Mouse (Mus musculus) right cerebral cortex, adult 2 months (tissue): Measurements from ENCODE around the gene Fzd2.
A peak's percentile ranks its signal among the peaks of the same experiment; 100 is the strongest.
"Not testable (repeated sequence)": the region's sequence is repeated elsewhere in the genome, so short reads cannot be mapped to it uniquely, and the experiment has no call there.

Experiments used
- DNase-seq, 2 experiments: peaks; one replicate each; pipeline ENCODE4 v3.0.0; 2021 to 2022; ENCODE audit warnings: low spot score in 2 of 2

Fzd2 gene

DNA sequence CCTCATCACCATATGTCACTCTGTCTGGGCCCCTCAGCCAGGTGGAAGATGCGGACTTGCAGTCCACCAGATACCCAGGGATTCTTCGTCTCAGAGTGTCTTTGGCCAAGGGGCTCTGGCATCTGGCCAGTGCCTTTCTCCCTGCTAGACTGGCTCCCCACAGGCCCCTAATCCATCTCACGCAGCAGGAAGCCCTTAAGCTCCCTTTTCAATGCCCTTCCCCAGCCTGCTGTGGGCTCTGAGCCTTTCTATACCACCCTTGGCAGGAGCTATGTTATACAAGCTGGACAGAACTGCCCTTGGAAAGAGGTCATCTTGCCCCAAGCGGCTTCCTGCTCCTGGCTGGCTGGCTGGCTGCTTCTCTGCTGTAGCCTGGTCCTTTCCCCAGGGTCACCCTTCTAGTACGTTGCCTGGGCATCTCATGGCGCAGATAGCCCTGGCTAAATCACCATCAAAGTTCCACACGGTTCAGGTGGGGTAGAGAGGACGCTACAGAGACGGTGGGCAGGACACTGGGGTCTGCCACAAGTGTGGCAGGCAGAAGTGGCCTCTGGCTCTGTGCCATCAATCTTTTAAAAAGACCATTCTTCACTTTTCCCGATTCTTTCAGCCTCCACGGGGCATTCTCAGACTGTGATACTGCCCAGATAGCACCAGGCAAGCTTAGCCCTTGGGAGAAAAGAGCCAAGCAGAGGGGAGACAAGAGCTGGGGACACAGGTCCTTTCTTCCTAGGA lies 22.7 kb upstream of the Fzd2 start:
- no peak for DNase-seq

DNA sequence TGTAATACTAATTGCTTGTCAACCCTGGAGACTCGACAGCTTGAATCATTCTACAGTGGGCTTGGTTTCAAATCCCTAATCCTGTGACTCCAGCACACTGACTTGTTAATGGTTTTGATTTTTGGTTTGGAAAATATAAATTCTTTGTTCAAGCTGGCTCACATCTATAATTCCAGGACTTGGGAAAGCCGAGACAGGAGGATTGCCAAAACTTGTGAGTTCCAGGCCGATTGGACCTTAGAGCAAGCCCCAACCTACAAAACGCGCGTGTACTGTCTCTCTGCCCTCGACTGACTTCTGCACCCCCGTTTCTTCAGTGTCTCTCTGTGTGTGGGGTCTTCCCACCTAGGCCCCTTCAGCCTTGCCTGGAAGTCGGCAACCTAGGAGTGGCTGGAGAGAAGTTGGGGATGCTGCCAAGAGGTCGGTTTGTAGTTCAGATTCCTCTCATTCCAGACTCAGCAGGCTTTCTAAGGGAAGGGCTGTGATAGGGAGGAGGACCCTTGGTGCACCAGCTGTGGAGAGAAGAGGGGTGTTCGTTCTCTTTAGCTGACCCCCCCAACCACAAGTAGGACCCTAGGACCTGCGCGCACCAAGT lies 22.1 kb upstream of the Fzd2 start:
- no peak for DNase-seq

DNA sequence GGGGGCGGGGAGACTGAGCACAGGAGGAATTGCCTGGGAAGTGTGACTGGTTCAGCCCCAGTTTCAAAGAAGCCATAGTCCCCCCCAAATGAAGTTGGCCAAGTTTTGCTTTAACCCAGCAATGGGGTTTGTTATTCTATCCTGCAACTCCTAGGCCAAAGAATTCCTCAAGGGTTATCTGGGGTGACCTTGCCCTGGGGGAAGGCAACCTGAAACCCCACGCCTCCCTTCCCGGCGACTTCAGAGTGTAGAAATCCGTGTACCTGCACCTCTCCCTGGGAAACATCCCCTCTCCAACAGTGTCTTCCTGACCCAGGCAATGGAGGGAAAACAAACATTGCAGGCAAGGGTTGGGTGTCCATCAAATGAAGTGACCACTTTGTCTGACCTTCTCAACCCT lies 21.5 kb upstream of the Fzd2 start:
- DNase-seq = no peak

DNA sequence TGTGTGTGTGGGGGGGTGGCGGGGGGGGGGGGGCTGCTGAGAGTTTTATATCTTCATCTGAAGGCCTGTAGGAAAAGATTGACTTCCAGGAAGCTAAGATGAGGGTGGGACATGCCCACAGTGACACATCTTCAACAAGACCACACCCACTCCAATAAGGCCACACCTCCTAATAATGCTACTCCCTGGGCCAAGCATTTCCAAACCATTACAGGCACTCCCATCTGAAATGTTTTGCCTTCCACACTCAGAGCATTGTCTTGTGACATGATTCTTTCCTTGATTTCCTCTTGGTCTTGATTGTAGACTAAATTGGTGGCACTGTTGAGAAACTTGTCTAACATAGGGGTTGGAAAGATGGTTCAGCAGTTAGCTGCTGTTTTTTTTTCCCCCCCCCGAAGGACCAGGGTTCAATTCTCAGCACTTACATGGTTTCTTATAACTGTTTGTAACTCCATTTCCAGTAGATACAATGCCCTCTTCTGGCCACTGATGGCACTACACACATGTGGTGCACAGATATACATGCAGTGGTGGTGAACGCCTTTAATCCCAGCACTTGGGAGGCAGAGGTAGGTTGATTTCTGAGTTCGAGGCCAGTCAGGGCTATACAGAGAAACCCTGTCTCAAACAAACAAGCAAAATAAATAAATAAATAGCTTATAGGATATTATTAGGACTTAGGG lies 17.6 kb upstream of the Fzd2 start:
- no peak for DNase-seq

DNA sequence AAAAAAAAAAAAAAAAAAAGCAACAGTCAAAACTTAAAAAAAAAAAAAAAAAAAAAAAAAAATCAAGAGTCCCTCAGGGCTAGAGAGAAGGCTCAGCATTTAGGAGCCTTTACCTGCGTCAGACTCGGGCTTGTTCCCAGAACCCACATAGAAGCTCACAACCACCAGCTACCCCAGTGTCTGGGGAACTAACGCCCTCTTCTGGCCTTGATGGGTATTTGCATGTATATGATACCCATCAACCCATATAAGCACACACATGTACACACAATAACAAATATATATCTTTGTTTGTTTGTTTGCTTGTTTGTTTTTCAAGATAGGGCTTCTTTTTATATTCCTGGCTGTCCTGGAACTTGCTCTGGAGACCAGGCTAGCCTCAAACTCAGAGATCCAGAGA lies 16.6 kb upstream of the Fzd2 start:
- DNase-seq = no peak

DNA sequence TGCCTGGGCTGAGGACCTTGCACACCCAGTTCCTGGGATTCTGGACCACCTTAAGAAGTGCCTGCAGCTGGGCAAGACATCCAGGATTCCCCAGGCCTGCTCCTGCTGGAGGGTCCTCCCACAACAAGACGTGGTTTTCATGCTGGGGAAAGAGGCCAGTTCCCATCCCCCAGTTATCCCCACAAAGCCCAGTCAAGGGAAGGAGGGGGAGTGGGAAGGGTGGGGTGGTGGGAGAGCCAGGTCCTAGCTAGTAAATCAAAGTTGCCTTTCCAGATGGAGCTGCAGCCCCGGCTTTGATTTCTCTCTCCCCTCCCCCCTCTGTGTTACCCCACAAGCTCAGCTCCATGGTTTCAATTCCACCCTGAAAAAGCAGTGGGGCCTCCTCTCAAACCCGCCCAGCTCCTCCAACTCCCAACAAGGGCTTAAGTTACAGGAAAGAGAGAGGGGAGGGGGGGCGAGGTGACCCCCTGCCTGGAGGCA lies 8.8 kb upstream of the Fzd2 start:
- DNase-seq = no peak

DNA sequence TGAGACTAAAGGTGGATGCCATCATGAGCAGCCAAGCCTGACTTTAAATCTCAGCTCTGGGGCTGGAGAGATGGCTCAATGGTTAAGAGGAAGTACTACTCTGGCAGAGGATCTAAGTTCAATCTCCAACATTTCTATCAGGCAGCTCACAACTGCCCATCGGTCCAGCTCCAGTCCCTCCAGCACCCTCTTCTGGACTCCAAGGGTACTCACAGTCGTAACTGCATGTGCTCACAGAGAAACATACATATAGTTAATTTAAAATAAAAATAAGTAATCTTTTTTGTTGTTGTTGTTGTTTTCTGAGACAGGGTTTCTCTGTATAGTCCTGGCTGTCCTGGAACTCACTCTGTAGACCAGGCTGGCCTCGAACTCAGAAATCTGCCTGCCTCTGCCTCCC lies 4.3 kb upstream of the Fzd2 start:
- no peak for DNase-seq

DNA sequence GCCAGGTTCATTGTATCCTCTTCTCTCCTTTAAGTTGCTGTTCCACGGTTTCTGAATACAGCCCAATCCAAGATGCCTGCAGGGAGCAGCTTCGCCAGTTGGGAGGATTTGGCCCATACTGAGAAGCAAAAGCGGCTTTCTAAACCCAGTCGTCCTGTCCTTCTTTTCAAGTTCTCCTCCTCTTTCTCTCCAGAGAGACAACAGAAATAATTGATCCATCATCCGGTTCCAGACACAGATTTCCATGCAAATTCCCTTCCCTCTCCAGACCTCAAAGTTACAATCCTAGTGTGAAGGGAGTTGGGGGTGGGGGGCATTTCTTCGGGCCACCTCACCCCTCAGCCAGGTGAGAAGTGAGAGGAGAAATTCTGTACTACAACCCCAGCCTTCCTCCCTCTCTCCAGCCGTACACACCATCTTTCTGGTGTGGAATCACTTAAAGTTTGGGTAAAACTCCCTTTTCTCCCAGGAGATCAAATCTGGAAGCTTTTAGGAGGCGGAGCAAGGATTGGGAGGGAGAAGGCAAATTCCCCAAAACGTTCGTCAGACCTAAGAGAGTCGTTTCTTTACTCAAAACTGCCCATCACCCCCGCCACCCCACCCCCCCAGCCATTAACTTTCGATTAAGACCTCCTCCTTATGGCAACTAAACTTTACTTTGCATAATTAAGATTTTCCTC lies 1.2 kb upstream of the Fzd2 start:
- no peak for DNase-seq

DNA sequence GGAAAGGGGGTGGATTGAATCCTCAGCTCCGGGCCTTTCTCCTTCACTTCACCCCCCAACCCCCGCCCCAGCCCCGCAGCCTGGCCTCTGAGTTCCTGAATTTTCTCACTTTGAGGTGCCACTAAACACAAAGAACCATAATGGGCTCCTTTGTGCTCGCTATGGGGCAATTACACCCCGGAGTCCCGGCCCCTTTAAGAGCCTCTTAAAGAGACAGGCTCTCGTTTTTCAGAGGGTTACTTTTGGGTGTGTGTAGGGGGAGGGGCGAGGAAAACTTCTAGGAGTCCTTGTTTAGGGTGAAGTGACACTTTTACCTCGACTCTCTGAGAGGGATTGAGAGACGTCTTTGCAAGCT lies 723 bp upstream of the Fzd2 start:
- DNase-seq = no peak

DNA sequence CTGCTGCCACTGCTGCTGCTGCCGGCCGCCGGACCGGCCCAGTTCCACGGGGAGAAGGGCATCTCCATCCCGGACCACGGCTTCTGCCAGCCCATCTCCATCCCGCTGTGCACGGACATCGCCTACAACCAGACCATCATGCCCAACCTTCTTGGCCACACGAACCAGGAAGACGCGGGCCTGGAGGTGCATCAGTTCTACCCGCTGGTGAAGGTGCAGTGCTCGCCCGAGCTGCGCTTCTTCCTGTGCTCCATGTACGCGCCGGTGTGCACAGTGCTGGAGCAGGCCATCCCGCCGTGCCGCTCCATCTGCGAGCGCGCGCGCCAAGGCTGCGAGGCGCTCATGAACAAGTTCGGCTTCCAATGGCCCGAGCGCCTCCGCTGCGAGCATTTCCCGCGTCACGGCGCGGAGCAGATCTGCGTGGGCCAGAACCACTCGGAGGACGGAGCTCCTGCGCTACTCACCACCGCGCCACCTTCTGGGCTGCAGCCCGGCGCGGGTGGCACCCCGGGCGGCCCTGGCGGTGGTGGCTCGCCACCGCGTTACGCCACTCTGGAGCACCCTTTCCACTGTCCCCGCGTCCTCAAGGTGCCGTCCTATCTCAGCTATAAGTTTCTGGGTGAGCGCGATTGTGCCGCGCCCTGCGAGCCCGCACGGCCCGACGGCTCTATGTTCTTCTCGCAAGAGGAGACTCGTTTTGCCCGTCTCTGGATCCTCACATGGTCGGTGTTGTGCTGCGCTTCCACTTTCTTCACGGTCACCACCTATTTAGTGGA lies 769 bp downstream of the Fzd2 start:
- DNase-seq = peak; percentile 48 to 50

DNA sequence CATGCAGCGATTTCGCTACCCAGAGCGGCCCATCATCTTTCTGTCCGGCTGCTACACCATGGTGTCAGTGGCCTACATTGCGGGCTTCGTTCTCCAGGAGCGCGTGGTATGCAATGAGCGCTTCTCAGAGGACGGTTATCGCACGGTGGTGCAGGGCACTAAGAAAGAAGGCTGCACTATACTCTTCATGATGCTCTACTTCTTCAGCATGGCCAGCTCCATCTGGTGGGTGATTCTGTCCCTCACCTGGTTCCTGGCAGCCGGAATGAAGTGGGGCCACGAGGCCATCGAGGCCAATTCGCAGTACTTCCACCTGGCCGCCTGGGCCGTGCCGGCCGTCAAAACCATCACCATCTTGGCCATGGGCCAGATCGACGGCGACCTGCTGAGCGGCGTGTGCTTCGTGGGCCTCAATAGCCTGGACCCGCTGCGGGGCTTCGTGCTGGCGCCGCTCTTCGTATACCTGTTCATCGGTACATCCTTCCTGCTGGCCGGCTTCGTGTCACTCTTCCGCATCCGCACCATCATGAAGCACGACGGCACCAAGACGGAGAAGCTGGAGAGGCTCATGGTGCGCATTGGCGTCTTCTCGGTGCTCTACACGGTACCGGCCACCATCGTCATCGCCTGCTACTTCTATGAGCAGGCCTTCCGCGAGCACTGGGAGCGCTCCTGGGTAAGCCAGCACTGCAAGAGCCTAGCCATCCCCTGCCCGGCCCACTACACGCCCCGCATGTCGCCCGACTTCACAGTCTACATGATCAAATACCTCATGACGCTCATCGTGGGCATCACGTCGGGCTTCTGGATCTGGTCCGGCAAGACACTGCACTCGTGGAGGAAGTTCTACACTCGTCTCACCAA lies 1.6 kb downstream of the Fzd2 start:
- DNase-seq = peak in 1 of 2 experiments; percentile 5

DNA sequence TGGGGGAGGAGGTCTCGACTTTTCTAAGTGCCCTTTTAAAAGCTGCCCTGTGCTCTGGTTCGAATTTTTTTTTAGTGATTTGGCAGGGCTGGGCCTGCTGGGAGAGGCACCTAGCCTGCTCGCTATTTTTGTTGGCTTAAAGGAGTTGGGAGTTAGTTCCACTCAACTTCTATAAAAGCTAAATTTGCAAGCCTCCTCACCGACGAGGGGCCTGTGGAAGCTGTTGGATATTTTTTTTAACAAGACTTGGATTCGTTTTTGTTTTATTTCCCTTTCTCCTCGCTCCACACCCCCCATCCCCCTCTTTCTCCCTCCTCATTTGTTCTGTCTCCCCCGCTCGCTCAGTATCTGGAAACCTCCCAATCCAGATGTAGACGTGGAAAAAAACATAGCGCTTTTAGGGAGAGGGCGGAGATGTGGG lies 2.6 kb downstream of the Fzd2 start:
- no peak for DNase-seq

DNA sequence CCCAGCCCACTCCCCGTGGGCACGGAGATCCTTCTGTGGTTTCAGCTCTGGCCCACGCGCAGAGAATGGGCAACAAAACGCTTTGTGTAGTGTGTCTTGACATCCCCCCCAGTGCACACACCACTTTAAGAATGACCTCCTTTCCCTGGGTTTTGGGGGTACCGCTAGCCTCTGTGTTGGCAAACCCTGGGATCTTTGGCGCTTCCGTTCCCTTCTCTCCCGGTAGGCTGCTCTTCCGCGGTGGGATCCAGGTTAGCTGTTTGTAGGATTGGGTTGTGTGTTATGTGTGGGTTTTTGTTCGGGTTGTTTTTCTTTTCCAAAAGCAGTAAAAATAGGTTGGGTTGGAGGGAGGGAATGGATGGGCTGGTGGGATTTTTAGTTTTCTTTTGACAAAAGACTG lies 3.0 kb downstream of the Fzd2 start:
- DNase-seq = not testable (repeated sequence)

DNA sequence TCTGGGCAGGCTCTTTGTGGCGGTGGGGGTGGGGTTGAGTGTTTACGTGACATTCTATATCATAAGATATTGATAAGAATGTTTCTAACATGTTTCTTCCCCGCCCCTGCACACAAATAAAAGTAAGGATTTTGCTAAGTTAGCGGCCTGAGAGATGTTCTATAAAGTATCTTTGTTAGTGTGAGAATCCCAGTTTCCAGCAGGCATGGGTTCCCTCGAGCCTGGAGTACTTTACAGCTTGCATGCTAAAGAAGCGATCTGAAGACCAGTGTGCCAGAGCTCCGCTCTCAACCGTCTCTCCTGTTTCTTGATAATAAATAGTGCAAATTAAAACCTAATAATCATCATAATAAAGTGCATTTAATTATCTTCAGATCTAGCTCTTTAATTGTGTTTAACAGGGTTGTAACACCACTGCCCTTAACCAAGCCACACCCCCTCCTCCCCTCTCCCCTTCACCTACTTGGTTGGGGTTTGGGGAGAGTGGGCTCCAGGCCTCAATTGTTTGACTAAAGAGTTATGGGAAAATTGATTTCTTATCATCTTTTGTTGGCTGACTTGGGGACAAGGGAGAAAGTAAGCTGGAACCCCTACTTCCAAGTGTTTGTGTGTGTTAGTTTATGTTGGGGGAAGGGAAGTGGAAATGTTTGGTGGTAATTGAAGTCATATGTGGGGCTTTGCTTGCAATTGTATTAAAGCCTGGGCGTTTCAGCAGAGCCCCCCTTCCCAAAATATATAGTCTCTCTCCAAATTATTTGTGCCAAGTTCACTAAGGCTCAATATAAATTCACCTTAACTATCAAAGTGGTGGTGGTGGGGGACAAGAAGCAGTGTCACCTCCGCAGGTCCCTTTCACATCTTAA lies 3.7 kb downstream of the Fzd2 start:
- no peak for DNase-seq

DNA sequence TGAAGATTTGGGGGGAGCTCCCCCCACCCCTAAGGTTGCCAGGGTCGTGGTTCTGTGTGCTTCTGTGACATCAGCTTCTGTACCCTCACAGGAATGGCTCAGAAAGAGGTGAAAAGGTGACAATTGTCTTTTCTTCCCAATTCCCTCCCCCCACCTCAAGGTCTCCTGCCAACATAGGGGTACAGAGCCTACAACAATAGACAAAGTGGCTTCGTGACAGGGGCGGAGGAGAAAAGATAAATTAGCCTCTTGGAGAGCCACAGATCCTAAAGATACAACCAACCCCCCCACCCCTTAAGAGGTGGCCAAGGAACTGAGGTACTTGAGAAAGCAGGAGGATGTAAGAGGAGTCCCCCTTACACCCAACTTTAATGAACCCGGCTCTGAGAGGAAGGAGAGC lies 4.5 kb downstream of the Fzd2 start:
- DNase-seq = no peak

DNA sequence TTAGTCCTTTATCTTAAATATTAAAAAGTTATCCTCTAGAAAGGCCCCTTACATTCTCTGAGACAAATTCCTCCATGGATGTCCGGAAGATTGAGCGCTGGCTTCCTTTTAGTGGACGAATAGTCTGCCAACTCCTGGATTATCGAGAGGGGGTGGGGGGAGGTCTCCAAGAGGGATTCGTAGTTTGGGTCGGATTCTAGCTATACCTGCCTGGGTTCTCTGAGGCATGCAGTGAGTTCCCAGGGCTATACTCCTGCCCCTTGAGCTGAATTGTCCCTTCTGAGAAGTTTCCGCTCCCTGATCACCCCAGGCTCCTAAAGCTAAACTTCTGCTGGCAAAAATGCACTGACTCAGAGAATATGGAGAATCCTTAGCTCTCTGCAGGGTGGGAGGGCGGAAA lies 5.3 kb downstream of the Fzd2 start:
- no peak for DNase-seq

DNA sequence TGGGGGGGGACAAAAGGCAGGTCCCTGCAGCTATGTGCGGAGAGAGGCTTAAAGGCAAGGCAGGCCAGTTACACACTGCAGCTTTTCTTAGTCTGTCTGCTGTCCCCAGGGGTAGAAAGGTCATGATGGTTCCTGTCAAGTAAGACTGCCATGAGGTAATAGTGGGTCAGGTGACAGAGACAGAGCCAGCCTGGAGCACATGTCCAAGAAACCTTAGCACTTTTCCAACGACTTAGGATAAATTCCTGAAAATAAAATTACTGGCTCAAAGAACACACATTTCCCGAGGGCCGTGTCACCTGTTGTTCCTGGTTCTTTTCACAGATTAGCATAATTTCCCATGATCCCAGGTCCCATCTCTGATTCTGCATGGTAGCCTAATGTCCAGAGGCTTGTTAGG lies 6.1 kb downstream of the Fzd2 start:
- no peak for DNase-seq

DNA sequence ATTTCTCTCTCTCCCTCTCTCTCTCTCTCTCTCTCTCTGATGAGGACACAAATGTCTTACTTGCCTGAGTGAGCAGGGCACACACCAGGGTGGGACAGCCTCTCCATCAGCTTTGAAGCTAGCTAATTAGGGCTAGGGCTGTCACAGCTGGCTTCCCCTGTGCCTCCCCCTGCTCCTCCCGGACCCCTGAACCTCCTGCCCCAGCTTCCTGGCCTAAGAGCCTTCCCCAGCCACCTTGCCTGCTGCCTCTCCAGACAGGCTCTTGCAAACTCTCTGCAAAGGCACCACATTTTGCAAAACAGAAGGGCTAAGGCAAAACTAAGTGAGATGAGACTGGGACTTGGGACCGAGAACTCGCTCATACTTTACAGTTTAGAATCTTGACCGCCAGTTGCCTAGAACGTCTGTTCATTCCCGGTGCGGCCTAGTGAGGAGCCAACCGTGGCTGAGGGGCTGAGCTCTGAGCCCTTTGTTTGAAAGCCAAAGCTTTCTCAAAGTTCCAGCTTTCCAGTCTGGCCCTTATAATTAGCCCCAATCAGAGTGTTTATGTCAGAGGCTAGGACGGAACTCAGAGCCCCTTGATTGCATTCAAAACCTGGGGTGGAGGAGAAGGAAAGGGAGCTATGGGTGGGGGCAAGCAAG lies 6.6 kb downstream of the Fzd2 start:
- DNase-seq = no peak

DNA sequence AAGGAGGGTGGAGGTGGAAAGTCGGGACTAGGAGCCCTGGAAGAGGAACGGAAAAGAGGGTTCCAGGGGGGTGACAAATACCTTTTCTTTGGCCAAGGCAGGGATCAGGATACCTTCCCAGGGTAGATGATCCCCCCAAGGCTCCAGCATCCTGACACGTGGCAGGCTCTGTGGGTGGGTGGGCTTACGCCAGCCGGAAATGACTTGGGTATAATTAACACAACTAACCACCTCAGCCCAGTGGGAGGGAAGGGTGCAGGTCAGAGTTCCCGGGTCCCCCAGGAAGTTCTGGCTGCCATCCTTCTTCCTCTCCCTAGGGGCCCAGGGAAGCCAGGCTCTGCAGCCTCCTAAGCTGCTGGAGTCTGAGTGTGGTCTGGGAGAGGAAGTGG lies 7.1 kb downstream of the Fzd2 start:
- DNase-seq = no peak
